Mouse (Mus musculus): ENCODE data around the gene Tubd1.

GRCm38 (mm10) chr11:86595366-86595765 is 50.6 kb downstream of the Tubd1 start:
- no peak for TF ChIP-seq CTCF (IDR thresholded peaks at IDR 0.05; ENCODE audit: low read depth)
- no peak for TF ChIP-seq EP300 (IDR thresholded peaks at IDR 0.05; ENCODE audit: low read depth)

Data from heart, postnatal 0 days (tissue).